Mouse (Mus musculus) E14TG2a.4 (cell line): ENCODE data around the gene Kif22.

ENCODE experiments used
- CTCF ChIP-seq: conservative IDR thresholded peaks from 2 replicates; pipeline ENCODE4 v1.5.1; 2014; ENCODE audit warnings: low read length
- NANOG ChIP-seq: IDR thresholded peaks from 2 replicates; pipeline ENCODE4 v1.6.1; 2014; ENCODE audit warnings: borderline replicate concordance, low read length, mixed read lengths

DNA sequence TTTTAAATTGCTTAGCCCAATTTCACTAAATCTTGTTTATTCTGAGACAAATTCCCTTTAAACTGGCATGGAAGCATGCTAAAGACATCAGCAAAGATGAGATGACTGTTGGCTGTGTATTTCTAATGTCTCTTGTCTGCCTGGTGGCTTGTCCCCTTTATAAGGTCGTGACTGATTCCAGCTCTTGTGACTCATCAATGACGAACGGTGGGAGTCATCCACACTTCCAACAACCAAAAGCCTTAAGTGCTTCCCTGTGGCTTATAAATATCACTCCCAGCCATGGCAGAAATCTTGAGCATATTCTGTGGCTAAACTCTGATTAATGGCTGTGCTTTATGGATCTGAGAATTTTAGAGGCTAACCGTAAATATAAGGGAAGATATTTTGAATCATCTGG is 24.0 kb upstream of the Kif22 start:
- TF ChIP-seq CTCF (no peak), NANOG (no peak)
